Mouse (Mus musculus): ENCODE results near the gene Prdm16.

The Prdm16 gene

DNA sequence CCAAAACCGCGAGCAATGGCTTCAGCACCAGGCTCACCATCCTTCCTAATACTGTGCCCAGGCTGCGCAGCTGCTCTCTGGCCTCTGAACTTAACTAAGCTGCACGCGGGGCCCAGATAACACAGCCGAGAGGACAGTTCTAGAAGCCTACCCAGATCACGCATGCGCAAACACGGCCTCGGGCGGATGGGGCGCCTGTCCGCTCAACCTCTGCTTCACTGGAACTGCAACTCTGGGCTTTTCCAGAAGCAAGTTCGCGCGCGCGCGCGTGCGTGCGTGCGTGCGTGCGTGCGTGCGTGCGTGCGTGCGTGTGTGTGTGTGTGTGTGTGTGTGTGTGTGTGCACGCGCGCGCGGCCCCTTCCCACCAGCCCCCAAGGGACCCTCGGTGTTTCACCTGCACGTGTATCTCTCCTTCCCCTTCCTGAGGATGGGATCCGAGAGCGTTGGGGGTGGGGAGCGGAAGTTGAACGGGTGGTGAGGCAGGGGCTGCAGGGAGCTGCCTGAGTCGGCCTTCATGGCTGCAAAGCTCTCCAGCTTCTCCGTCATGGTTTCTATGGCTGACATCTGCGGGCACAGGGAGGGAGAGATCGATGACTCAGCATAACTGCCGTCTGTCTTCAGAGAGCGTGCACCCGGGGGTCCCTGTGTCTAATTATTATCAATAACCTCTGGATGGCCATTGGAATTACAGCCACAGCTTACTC, 301.8 kb downstream of the Prdm16 start:
- DNase-seq (ENCODE audit: low spot score in 2 of 2): no peak

- DNase-seq (ENCODE audit: low spot score in 2 of 2): no peak
Observed at GRCm38 (mm10) chr4:154333300-154333699, 303.4 kb downstream of the Prdm16 start.

DNA sequence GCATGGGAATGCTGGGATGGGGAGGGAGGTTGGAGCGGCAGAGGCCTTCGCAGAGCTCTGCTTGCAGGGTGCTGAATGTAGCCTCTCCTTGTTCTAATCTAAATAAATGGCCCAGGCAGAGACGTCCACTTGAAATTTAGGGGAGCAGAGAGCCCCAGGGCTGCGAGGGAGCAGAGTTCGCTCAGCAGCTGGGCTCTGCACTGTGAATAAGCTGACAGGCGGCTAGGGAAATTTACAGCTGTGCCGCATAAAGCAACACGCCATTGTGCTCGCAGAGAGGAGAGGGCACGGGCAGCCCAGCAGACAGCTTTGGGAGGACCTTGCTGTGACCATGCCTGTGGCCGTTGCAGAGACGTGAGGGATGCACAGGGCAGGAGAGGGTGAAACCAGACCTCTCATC, 305.4 kb downstream of the Prdm16 start:
- DNase-seq (ENCODE audit: low spot score in 2 of 2): no peak

GRCm38 (mm10) chr4:154330001-154330400, 306.7 kb downstream of the Prdm16 start:
- DNase-seq (ENCODE audit: low spot score in 2 of 2): no peak

GRCm38 (mm10) chr4:154328836-154329235, 307.8 kb downstream of the Prdm16 start:
- peak; percentile 45 to 86 for DNase-seq (ENCODE audit: low spot score in 2 of 2)

DNA sequence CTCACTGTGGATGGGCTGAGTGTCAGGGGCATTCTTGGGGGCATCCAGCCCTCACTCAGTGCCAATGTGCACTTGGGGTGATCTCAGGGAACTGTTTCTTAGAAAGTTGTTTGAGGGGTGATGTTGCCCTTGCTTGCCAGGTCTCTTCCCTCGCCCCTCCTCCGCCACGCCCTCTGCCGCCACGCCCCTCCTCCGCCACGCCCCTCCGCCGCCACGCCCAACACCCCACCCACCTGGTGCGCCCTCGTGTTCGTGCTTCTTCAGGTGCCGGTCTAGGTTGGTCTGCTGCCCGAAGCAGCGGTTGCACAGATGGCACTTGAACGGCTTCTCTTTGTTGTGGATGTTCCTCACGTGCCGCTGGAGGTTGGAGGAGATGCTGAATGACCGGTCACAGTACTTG, 308.2 kb downstream of the Prdm16 start:
- no peak for DNase-seq (ENCODE audit: low spot score in 2 of 2)

- DNase-seq (ENCODE audit: low spot score in 2 of 2): no peak
Observed at GRCm38 (mm10) chr4:154325410-154325809, 311.3 kb downstream of the Prdm16 start.

DNA sequence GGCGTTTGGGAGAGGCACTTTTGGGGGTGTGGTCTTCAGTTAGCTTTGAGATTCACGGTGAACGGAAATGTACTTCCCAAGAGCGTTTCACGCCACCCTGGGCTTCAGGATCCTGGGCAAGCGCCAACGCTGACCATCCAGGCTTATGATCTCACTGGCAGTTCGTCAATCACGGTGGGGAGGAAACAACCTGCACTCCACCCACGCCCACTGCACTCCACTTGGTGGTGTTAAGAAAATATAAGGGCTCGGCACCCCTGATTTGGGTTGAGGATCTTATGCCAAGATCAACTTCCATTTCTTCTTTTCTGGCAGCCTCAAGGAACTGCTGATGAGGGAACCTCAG, 323.1 kb downstream of the Prdm16 start:
- DNase-seq (ENCODE audit: low spot score in 2 of 2): no peak

DNA sequence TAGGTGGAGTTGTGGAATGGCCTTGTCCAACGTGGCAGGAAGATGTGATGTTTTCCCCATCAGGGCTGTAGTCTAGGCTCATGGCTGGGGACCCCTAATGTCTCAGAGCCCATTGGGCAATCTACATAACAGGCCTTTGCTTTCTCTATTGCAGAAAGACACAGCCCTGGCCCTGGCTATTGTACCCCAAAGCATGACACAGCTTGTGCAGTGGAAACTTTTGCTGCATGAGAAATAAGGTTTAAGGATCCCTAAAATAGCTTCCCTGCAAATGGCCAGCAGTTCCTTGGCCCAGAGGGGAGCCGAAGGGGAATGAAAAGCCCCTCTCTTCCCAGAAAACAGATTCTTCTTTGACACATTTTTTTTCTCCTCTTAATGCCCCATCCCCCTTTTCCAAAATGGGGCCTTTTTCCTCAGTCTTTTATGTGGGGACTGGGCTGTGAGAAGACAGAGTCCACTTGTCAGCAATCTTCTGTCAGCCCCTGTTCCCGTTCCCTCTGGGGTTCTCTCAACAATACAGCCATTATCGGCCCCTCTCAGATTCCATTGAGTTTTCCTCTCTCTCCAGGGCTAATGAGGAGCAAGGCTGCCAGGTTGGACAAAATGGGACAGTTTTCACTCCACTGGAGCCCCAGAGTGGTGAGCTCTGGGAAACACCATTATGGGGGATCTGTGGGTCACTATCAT, 323.6 kb downstream of the Prdm16 start:
- DNase-seq (ENCODE audit: low spot score in 2 of 2): peak in 1 of 2 experiments; percentile 58

GRCm38 (mm10) chr4:154312143-154312812, 324.4 kb downstream of the Prdm16 start:
- DNase-seq (ENCODE audit: low spot score in 2 of 2): no peak

DNA sequence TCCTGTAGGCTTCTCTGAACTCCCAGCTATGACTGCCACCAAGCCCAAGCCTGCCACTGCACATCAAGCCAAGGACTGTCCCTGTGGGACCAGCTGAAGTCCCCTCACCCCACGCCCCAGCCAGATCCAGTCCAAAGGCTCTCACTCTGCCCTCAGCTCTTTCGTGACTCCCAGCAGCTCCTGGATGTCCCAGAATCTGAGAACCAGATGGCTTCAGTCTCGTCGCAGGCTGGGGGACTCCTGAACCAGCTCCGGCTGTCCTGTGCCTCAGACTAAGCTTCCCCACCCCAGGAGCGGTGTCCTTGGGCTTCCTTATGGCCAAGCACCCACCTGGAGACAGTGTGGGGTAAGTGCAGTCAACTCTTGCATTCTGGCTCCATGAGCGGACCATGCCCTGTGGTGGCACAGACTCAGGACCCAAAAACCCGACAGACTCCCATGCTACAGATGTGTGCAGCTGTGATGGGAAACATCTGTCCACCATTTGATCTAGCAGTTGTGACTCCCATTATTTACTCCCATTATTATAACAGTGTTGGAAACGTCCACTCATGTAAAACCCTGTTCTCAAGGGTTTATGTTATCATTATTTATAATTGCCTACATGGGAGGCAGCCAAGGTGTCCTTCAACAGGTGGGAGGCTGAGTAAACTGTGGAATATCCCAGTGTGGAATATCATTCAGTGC, 326.0 kb downstream of the Prdm16 start:
- no peak for DNase-seq (ENCODE audit: low spot score in 2 of 2)

DNA sequence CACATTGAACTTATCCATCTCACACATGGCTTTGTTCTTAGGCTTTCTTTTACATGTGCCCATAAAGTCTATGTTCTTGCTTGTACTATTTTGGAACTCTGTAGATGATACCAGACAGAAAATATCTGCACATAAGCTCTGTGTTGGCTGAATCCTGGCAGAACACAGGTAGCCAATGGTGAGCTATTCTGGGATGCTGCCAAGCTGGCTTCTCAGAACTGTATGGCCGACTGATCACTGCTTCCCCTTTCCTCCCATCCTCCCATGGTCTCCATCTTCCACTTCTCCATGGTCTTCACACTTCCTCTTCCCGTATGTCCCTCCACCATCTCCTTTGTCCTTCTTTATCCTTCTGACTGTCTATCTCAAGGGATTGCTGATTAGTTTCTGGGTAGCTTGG, 327.5 kb downstream of the Prdm16 start:
- DNase-seq (ENCODE audit: low spot score in 2 of 2): no peak

DNA sequence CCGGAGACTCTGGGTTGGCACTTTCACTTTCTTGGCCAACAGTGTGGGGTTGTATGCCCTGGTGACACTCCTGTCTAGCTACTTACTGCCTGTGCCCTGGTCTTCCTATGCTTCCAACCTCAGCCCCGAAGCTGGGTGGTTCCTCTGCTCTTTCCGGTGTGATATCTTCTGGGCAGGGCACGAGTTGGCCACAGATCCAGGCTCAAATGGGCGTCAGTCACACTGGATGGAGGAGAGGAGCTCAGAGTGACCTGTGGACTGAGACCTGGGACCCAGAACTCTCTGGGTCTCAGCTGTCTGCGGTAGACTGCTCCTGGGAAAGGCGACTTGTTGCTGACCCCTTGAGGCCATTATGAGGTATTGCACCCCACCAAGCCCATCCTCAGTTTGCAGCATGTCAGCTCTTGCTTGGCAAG, 335.2 kb downstream of the Prdm16 start, which contains the start of gene Arhgef16:
Gene Arhgef16 (minus strand): TSS at position 211 of the 416 bp plus-strand sequence.
- peak; percentile 24 to 52 for DNase-seq (ENCODE audit: low spot score in 2 of 2)

DNA sequence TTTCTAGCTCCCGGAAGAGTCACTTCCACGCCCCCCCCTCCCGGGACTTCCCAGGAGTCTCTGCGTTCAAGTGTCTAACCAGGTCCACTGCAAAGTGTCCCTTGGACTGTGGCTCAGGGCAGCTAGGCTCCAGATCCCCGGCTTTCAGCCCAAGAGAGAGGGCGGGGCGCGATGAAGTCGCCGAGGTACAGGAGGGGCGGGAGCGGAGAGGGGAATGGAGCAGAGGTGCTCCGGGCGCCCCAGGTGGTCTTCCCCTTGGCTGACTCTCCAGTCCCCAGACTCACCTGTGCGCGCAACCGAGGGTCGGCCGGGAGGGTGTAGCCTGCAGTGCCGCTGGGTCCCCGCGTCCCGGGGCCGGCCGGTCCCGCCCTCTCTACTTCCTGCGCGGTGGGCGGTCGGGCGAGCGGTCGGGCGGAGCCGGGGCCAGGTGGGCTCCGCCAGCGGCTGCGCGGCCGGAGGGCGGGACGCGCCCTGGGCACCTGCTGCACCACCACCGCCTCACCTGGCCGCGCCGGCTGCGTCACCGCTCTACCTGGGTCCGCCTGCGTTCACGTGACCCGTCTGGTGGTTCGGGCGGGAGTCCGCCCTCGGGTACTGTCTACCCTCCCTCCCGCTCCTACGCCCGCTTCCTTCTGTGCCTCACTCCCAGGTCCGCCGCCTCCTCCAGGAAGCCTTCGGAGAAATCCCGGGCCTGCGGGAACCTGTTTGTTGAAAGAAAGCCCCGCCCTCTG, 337.0 kb downstream of the Prdm16 start:
- DNase-seq (ENCODE audit: low spot score in 2 of 2): no peak

- DNase-seq (ENCODE audit: low spot score in 2 of 2): no peak
Observed at GRCm38 (mm10) chr4:154297761-154298160, 338.9 kb downstream of the Prdm16 start.

GRCm38 (mm10) chr4:154294262-154294731, 342.4 kb downstream of the Prdm16 start:
- DNase-seq (ENCODE audit: low spot score in 2 of 2): no peak

DNA sequence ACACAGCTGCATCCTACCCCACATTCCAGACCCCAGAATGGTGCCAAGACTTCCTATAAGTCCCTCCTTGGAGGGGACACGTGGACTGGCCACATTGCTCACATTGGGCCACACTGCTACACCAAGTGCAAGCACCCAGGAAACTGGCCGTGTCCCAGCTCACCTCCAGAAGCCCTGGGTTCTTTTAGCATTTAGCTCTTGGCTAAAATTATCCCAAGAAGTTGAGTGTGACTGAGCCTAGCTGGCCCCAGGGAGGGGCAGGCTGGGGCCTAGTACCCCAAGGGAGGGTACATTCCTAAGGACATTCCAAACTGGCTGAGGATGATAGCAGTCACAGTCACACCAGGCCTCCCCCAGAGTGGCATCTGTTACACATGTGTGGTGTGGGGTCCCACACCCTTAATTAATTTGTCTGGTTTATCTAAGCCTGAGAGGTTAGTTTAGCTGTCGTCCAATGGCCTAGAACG, 342.9 kb downstream of the Prdm16 start:
- DNase-seq (ENCODE audit: low spot score in 2 of 2): no peak

GRCm38 (mm10) chr4:154283671-154284070, 353.0 kb downstream of the Prdm16 start:
- DNase-seq (ENCODE audit: low spot score in 2 of 2): no peak

- no peak for DNase-seq (ENCODE audit: low spot score in 2 of 2)
Observed at GRCm38 (mm10) chr4:154279481-154279880, 357.2 kb downstream of the Prdm16 start.

DNA sequence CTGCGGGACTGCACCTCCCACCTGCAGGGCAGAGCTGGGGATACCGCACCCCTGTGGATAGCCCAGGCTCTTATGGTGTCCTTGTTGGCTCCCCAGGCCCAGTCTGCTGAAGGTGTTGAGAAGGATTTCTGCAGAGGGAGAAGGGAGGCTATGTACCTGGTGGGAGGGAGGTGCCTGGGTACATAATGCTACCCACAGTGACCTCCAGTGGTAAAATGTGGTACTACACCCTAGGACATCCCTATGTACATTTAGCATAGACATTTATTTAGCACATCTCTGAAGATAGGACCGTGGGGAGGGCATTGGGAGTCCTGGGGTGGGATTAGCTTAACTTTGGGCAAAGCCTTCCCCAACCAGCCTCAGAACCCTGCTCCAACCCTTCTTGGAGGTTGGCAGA, 363.7 kb downstream of the Prdm16 start:
- peak in 1 of 2 experiments; percentile 29 for DNase-seq (ENCODE audit: low spot score in 2 of 2)

DNA sequence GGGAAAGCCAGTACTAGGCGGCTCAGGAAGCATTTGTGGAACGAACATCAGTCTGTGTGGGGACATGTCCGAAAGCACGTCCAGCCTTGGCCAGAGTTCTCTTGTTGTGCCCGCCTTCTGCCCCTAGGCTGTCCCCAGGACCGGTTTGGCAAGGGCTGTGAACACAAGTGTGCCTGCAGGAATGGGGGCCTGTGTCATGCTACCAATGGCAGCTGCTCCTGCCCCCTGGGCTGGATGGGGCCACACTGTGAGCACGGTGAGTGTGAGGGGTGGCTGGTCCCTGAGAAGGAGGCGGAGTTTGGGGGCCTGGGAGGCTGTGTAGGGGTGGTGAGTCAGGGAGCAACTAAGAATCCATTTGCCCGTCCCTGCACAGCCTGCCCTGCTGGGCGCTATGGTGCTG, 367.2 kb downstream of the Prdm16 start:
- DNase-seq (ENCODE audit: low spot score in 2 of 2): no peak
